Mouse (Mus musculus) bone marrow, adult 2 months (tissue): ENCODE results near the gene Fgfr2. TPM values are rescaled to one million over a fixed set of nuclear protein-coding genes. Genes with fewer than 3 reads are reported as not detected.

Experiments used
- H3K27ac ChIP-seq: fragments of 200-500 bp; 2 replicates; pipeline ENCODE4 v1.5.1; 2012; ENCODE audit warnings: low read depth, mild to moderate bottlenecking, control low read depth, inconsistent platforms, low read length; ENCODE audit not compliant: control insufficient read depth, poor library complexity, insufficient read depth
- H3K4me1 ChIP-seq: fragments of 200-500 bp; 2 replicates; pipeline ENCODE4 v1.6.1; 2011; ENCODE audit warnings: low read length; ENCODE audit not compliant: control insufficient read depth, insufficient read depth
- H3K4me3 ChIP-seq: fragments of 200-500 bp; replicated peaks from 2 replicates; pipeline ENCODE3; 2011; ENCODE audit warnings: mild to moderate bottlenecking, low read depth, low read length, control low read depth; ENCODE audit not compliant: control insufficient read depth
- CTCF ChIP-seq: fragments of 200-500 bp; IDR thresholded peaks from 2 replicates; pipeline ENCODE4 v1.5.1; 2011; ENCODE audit warnings: low read length, control low read depth; ENCODE audit not compliant: control insufficient read depth, insufficient read depth
- POLR2A ChIP-seq: fragments of 200-500 bp; IDR thresholded peaks from 2 replicates; pipeline ENCODE4 v1.6.1; 2011; ENCODE audit warnings: low read depth, mild to moderate bottlenecking, control low read depth, low read length, borderline replicate concordance; ENCODE audit not compliant: control insufficient read depth
- WGBS: fragments of 180-500 bp; shearing (Covaris S2); methylation state at CpG from one replicate; pipeline ENCODE4 v1.1.7; 2018; 5-methylcytosine and 5-hydroxymethylcytosine counted together
- polyA plus RNA-seq: library from polyadenylated mRNA; stranded (reverse); fragments of >200 nt; gene quantifications from 2 replicates; pipeline ENCODE4 v1.2.4, GENCODE M21; 2011; ENCODE audit warnings: low replicate concordance; ENCODE audit not compliant: missing spikeins, insufficient read depth, insufficient read length

Gene Fgfr2
- polyA plus RNA-seq, 1 experiment = 8.2 TPM

DNA sequence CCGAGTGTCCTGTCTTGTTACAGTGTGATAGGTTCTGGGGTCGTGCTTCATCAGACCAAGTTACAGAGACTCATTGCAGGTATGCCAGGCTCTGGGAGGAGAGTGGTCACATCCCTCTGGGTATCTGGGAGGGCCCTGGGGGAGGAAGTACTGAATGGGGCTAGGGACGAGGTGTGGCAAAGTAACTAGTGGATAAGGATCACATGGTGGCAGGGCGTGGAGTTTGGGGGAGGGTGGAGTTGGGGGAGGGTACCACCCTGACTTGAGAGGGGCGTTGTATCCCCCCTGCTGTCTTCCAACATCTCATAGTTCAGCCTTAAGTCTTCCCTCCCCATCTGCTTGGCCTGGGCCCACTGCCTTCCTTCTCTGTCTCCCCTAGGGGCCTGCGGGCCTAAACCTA, 443.6 kb downstream of the Fgfr2 start:
- H3K4me1 ChIP-seq = peaks cover 5% of the 10 kb centered on the region; the same call in 1 of the 2 replicates
- TF ChIP-seq CTCF = no peak
- TF ChIP-seq POLR2A = no peak
- H3K4me3 ChIP-seq = no peak overlapping the region
- 61% methylated on average over 6 of the region's 6 CpGs for WGBS
- H3K27ac ChIP-seq = no peak overlapping the region

GRCm38 (mm10) chr7:132679117-132679516, 444.0 kb downstream of the Fgfr2 start:
- Histone ChIP-seq H3K27ac (no peak overlapping the region), H3K4me3 (no peak overlapping the region), H3K4me1 (peaks cover 4% of the 10 kb centered on the region; the same call in 1 of the 2 replicates)
- WGBS = 35% methylated on average over 4 of the region's 4 CpGs
- no peak for TF ChIP-seq POLR2A
- no peak for TF ChIP-seq CTCF

GRCm38 (mm10) chr7:132675922-132676321, 447.2 kb downstream of the Fgfr2 start:
- H3K4me3 ChIP-seq = no peak overlapping the region
- 56% methylated on average over 2 of the region's 2 CpGs for WGBS

DNA sequence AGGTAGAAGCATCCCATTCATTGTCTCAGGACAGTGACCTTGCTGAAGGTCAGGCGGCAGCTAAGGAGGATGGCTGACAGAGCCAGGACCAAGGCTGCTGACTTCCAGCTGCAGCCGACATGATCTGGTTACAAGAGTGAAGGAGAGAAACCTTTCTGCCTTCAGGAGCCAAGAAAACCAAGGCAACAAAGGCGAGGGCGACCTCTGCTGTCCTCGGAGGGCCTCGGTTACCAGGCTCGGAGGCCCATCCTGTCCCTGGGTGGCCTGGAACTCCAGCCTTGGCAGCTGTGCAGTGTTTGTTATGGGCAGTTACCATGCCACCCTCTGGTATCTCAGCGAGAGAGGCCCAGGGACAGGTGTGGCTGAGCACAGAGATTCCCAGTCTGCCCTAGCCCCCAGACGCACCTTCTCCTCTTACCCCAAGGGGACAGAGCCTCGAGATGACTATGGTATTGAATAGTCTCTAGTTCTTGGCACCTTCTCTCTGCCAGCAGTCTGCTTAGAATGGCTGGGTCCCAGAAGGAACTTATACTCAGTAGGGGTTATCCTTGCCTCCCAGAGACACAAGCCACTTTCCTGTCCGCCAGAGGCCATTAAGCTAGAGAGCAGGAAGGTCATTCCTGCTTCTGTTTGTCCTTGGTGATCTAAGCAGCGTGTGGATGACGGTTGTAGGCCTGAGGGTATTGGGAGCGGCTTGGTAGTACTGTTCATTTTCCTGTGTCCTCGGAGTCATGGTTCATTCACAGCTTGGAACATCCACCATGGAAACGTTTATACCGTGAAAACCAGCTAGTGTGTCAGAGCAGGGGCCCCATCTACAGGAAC, 449.0 kb downstream of the Fgfr2 start:
- TF ChIP-seq POLR2A (no peak), CTCF (no peak)
- WGBS = 87% methylated on average over 17 of the region's 17 CpGs
- Histone ChIP-seq H3K4me1 (peaks cover 7% of the 10 kb centered on the region), H3K4me3 (no peak overlapping the region), H3K27ac (no peak overlapping the region)

More at GRCm38 (mm10) chr7:132675922-132676321, 447.2 kb downstream of the Fgfr2 start:
- Histone ChIP-seq H3K27ac (no peak overlapping the region), H3K4me1 (peaks cover 9% of the 10 kb centered on the region)
- TF ChIP-seq CTCF (no peak), POLR2A (no peak)

GRCm38 (mm10) chr7:132672481-132672959, 450.6 kb downstream of the Fgfr2 start:
- Histone ChIP-seq H3K4me1 (peaks cover 7% of the 10 kb centered on the region), H3K27ac (peak overlapping the region; percentile 44), H3K4me3 (no peak overlapping the region)
- TF ChIP-seq POLR2A (0 out of 2 replicates have a peak, but pooled peaks have one; percentile 59), CTCF (peak; percentile 24; the same call in 1 of the 2 replicates)
- 20% methylated on average over 7 of the region's 7 CpGs for WGBS

- Histone ChIP-seq H3K27ac (no peak overlapping the region), H3K4me1 (peaks cover 6% of the 10 kb centered on the region), H3K4me3 (no peak overlapping the region)
- no peak for TF ChIP-seq POLR2A
- no peak for TF ChIP-seq CTCF
- 92% methylated on average over 3 of the region's 3 CpGs for WGBS
Observed at GRCm38 (mm10) chr7:132670863-132671165, 452.3 kb downstream of the Fgfr2 start.

- TF ChIP-seq POLR2A (no peak), CTCF (no peak)
- H3K4me3 ChIP-seq = no peak overlapping the region
- H3K27ac ChIP-seq = no peak overlapping the region
- peaks cover 6% of the 10 kb centered on the region for H3K4me1 ChIP-seq
- 86% methylated on average over 20 of the region's 20 CpGs for WGBS
Observed at GRCm38 (mm10) chr7:132669999-132670862, 452.9 kb downstream of the Fgfr2 start.

- no peak overlapping the region for H3K4me3 ChIP-seq
- H3K4me1 ChIP-seq = peaks cover 6% of the 10 kb centered on the region
- WGBS = 82% methylated on average over 2 of the region's 2 CpGs
- TF ChIP-seq POLR2A (no peak), CTCF (no peak)
- no peak overlapping the region for H3K27ac ChIP-seq
Observed at GRCm38 (mm10) chr7:132668604-132669003, 454.5 kb downstream of the Fgfr2 start.
